Mouse (Mus musculus) midbrain, embryonic 14.5 days (tissue): Measurements from ENCODE around the gene Olfr1280. TPM values are rescaled to one million over a fixed set of nuclear protein-coding genes. Genes with fewer than 3 reads are reported as not detected.
"Not testable (repeated sequence)": the region's sequence is repeated elsewhere in the genome, so short reads cannot be mapped to it uniquely, and the experiment has no call there.

ENCODE experiments used
- ATAC-seq: fragments of 200-750 bp; cut with Nextera tagmentation; 2 replicates; pipeline ENCODE4 v1.8.0; 2017; ENCODE audit warnings: moderate number of reproducible peaks, moderate library complexity; ENCODE audit not compliant: low FRiP score, low TSS enrichment
- DNase-seq: peaks from one replicate; pipeline ENCODE4 v3.0.0-alpha.2; 2015
- H3K27ac ChIP-seq: fragments of 300-500 bp; sonication (generic); replicated peaks from 2 replicates; pipeline ENCODE4 v1.5.1; 2014; ENCODE audit warnings: mild to moderate bottlenecking, low read depth, low read length, moderate library complexity
- H3K27me3 ChIP-seq: fragments of 300-500 bp; sonication (generic); 2 replicates; pipeline ENCODE4 v1.6.1; 2014; ENCODE audit warnings: low read length, control low read depth, mixed read lengths; ENCODE audit not compliant: control insufficient read depth, insufficient read depth
- H3K36me3 ChIP-seq: fragments of 300-500 bp; sonication (generic); 2 replicates; pipeline ENCODE4 v1.6.1; 2014; ENCODE audit warnings: low read length, control low read depth; ENCODE audit not compliant: control insufficient read depth, insufficient read depth
- H3K4me1 ChIP-seq: fragments of 300-500 bp; sonication (generic); 2 replicates; pipeline ENCODE4 v1.6.1; 2014; ENCODE audit warnings: mild to moderate bottlenecking, antibody characterized with exemption, low read length, control low read depth; ENCODE audit not compliant: control insufficient read depth, insufficient read depth
- H3K4me2 ChIP-seq: fragments of 300-500 bp; sonication (generic); 2 replicates; pipeline ENCODE4 v1.6.1; 2014; ENCODE audit warnings: mild to moderate bottlenecking, low read length, moderate library complexity
- H3K4me3 ChIP-seq: fragments of 300-500 bp; sonication (generic); replicated peaks from 2 replicates; pipeline ENCODE4 v1.5.1; 2014; ENCODE audit warnings: low read depth, low read length
- H3K9ac ChIP-seq: fragments of 300-500 bp; sonication (generic); replicated peaks from 2 replicates; pipeline ENCODE4 v1.6.1; 2014; ENCODE audit warnings: mild to moderate bottlenecking, low read length, moderate library complexity
- H3K9me3 ChIP-seq: fragments of 300-500 bp; sonication (generic); 2 replicates; pipeline ENCODE4 v1.6.1; 2016; ENCODE audit warnings: low read length, control low read depth, mixed read lengths; ENCODE audit not compliant: control insufficient read depth
- WGBS: fragments of 180-500 bp; shearing (Covaris S2); extraction: QIAGEN DNeasy Blood & Tissue Kit; methylation state at CpG from one replicate; pipeline ENCODE4 v1.1.7; 2014; 5-methylcytosine and 5-hydroxymethylcytosine counted together
- polyA plus RNA-seq: library from polyadenylated mRNA; unstranded; fragments of >200 nt; fragmentation: Nextera tagmentation; extraction: Ambion mirVana; gene quantifications from 2 replicates; pipeline ENCODE4 v1.2.1, GENCODE M21; 2014

The Olfr1280 gene
- not detected in 2 replicates for polyA plus RNA-seq

- Histone ChIP-seq H3K36me3 (no peaks in the 10 kb centered on the region), H3K4me3 (no peak within 1 kb of the TSS), H3K9me3 (no peaks in the 10 kb centered on the region), H3K27ac (no peak within 1 kb of the TSS), H3K4me2 (no peak within 1 kb of the TSS), H3K27me3 (no peaks in the 10 kb centered on the region), H3K9ac (no peak within 1 kb of the TSS), H3K4me1 (no peaks in the 10 kb centered on the region)
- DNase-seq (no peak), ATAC-seq (no peak)
Observed at GRCm38 (mm10) chr2:111313717-111314116, at the start of gene Olfr1280. Gene Olfr1280 (plus strand): TSS chr2:111314017.

- 86% methylated on average over 2 of the region's 2 CpGs for WGBS
- Histone ChIP-seq H3K4me3 (no peak within 1 kb of the TSS), H3K9me3 (no peaks in the 10 kb centered on the region), H3K36me3 (no peaks in the 10 kb centered on the region), H3K9ac (no peak within 1 kb of the TSS), H3K27ac (no peak within 1 kb of the TSS), H3K4me1 (no peaks in the 10 kb centered on the region), H3K27me3 (no peaks in the 10 kb centered on the region), H3K4me2 (no peak within 1 kb of the TSS)
- DNase-seq (no peak), ATAC-seq (no peak)
Observed at GRCm38 (mm10) chr2:111274006-111274405, 39.8 kb upstream of the Olfr1280 start, which contains the start of gene Olfr1277. Gene Olfr1277 (minus strand): TSS chr2:111274106.

DNA sequence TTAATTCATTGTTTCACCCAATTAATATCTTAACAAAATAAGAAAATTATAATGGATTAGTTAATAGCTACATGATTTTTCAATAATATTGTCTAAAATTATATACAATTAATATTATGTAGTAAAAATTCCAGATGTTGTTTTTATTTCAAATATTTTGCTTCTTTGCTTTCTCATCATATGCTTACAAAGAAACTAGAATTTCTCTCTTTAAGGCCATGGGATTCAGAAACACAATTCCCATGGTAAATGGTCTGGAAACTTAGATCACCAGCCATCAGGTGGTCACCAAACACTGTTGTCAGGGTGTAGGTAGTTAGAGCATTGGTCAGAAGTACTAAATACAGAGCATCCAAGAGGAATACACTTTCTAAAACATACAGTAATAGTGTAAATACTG lies 24.0 kb upstream of the Olfr1280 start, which contains the start of gene Olfr1278:
Olfr1278 (plus strand) TSS at position 301 of the 400 bp plus-strand sequence.
- no peaks in the 10 kb centered on the region for H3K4me1 ChIP-seq
- no peaks in the 10 kb centered on the region for H3K9me3 ChIP-seq
- ATAC-seq (no peak), DNase-seq (no peak)
- H3K36me3 ChIP-seq = no peaks in the 10 kb centered on the region
- H3K4me3 ChIP-seq = no peak within 1 kb of the TSS
- H3K9ac ChIP-seq = no peak within 1 kb of the TSS
- no peak within 1 kb of the TSS for H3K4me2 ChIP-seq
- H3K27me3 ChIP-seq = no peaks in the 10 kb centered on the region
- H3K27ac ChIP-seq = no peak within 1 kb of the TSS

GRCm38 (mm10) chr2:111298541-111298940 lies 15.3 kb upstream of the Olfr1280 start:
- Histone ChIP-seq H3K36me3 (no peaks in the 10 kb centered on the region), H3K9ac (no peak overlapping the region), H3K27ac (no peak overlapping the region), H3K4me1 (no peaks in the 10 kb centered on the region), H3K27me3 (no peaks in the 10 kb centered on the region), H3K9me3 (no peaks in the 10 kb centered on the region), H3K4me2 (no peak overlapping the region), H3K4me3 (no peak overlapping the region)
- DNase-seq (no peak), ATAC-seq (no peak; the same call in 1 of the 2 replicates)

DNA sequence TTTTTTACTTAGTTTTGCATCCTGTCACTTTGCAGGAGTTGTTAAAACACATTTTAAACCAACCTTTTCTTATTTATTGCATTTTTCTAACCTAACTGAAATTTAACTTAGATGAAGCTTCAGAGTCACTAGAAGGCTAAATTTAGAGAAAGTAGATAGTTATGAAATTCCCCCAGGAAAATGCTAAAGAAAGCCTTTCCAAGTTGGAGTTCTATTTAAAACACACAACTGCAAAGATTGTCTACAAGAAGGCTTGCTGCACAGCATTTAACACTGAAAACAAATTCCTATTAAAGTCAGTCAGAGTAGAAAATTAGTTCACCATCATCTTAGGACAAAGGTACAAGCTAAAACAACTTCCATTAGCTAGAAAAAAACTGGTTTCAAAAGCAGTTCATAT lies 13.4 kb upstream of the Olfr1280 start, which contains the start of gene Olfr1279:
Olfr1279 (plus strand) TSS at position 262 of the 400 bp plus-strand sequence.
- Histone ChIP-seq H3K9ac (no peak within 1 kb of the TSS), H3K27ac (no peak within 1 kb of the TSS), H3K4me1 (no peaks in the 10 kb centered on the region), H3K4me3 (no peak within 1 kb of the TSS), H3K27me3 (no peaks in the 10 kb centered on the region), H3K4me2 (no peak within 1 kb of the TSS), H3K9me3 (no peaks in the 10 kb centered on the region), H3K36me3 (no peaks in the 10 kb centered on the region)
- DNase-seq (no peak), ATAC-seq (no peak)

DNA sequence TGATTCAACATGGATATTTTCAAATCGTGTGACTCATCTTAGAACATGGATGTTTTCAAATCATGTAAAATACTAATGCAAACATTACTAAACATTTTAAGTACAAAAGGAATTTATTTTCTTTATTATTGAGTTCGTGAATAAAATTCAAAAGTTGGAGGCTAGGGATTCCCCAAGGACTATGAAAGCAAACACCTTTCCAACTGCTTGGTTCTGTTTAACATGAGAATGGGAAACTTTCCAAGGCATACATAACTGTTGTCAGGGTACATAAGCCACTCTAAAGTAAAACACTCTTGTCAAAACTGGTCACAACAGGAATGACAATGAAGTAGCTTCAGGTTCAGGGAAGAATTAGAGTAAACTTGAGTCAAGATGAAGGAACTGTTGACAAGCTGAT lies 12.4 kb downstream of the Olfr1280 start, which contains the start of gene Olfr1281:
Olfr1281 (plus strand) TSS at position 301 of the 400 bp plus-strand sequence.
- H3K4me2 ChIP-seq = no peak within 1 kb of the TSS
- DNase-seq (no peak), ATAC-seq (no peak)
- no peaks in the 10 kb centered on the region for H3K36me3 ChIP-seq
- H3K4me1 ChIP-seq = no peaks in the 10 kb centered on the region
- H3K9ac ChIP-seq = no peak within 1 kb of the TSS
- no peak within 1 kb of the TSS for H3K27ac ChIP-seq
- H3K4me3 ChIP-seq = no peak within 1 kb of the TSS
- no peaks in the 10 kb centered on the region for H3K27me3 ChIP-seq
- H3K9me3 ChIP-seq = no peaks in the 10 kb centered on the region
- 72% methylated on average over 2 of the region's 2 CpGs for WGBS

DNA sequence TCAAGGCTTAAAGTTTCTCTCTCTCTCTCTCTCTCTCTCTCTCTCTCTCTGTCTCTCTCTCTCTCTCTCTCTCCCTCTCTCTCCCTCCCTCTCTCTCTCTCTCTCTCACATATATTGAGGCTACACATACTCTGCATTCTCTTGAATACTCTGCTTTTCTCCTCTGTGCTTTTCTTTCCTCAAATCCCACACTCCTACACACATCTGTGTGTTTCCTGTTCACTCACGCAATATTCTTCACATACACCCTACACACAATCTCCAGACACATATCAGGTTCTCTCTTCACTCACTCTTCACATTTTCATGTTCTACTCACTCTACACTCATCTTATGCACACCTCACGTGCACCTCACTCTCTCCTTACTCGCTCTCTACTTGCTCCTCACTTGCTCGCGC lies 19.9 kb downstream of the Olfr1280 start:
- H3K4me3 ChIP-seq, H3K27ac ChIP-seq, H3K27me3 ChIP-seq, H3K9me3 ChIP-seq, H3K9ac ChIP-seq, DNase-seq, H3K36me3 ChIP-seq, H3K4me2 ChIP-seq, ATAC-seq, H3K4me1 ChIP-seq: not testable (repeated sequence)
- 93% methylated on average over 5 of the region's 5 CpGs for WGBS

DNA sequence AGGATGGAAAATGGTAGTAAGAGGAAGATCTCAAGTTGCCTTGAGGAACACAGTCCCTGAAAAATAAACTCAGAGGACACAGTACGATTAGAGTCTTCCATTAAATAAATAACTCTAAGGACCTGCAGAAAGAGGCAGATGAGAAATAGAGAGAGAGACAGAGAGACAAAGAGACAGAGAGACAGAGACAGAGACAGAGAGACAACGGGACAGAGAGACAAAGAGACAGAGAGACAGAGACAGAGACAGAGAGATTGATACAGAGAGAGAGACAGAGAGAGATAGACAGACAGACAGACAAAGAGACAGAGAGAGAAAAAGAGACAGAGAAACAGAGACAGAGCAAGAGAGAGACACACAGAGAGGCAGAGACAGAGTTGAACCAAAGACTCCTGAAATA lies 22.2 kb downstream of the Olfr1280 start, which contains the start of gene Olfr1282:
Olfr1282 (minus strand) TSS at position 101 of the 400 bp plus-strand sequence.
- no peak within 1 kb of the TSS for H3K4me3 ChIP-seq
- no peak within 1 kb of the TSS for H3K4me2 ChIP-seq
- H3K36me3 ChIP-seq = no peaks in the 10 kb centered on the region
- no peak within 1 kb of the TSS for H3K27ac ChIP-seq
- no peak for DNase-seq
- no peak for ATAC-seq
- 73% methylated on average over 2 of the region's 2 CpGs for WGBS
- H3K9ac ChIP-seq = no peak within 1 kb of the TSS
- no peaks in the 10 kb centered on the region for H3K9me3 ChIP-seq
- H3K27me3 ChIP-seq = no peaks in the 10 kb centered on the region
- no peaks in the 10 kb centered on the region for H3K4me1 ChIP-seq

- 79% methylated on average over 2 of the region's 2 CpGs for WGBS
- no peaks in the 10 kb centered on the region for H3K4me1 ChIP-seq
- H3K4me2 ChIP-seq = no peak within 1 kb of the TSS
- no peaks in the 10 kb centered on the region for H3K27me3 ChIP-seq
- no peak for DNase-seq
- H3K36me3 ChIP-seq = no peaks in the 10 kb centered on the region
- H3K9me3 ChIP-seq = no peaks in the 10 kb centered on the region
- no peak within 1 kb of the TSS for H3K9ac ChIP-seq
- no peak within 1 kb of the TSS for H3K27ac ChIP-seq
- no peak for ATAC-seq
- H3K4me3 ChIP-seq = no peak within 1 kb of the TSS
Observed at GRCm38 (mm10) chr2:111366490-111366889, 52.7 kb downstream of the Olfr1280 start, which contains the start of gene Olfr1283. Gene Olfr1283 (plus strand): TSS chr2:111366790.
